Mouse (Mus musculus): Measurements from ENCODE around the gene Enc1. TPM values are rescaled to one million over a fixed set of nuclear protein-coding genes. Genes with fewer than 3 reads are reported as not detected.

Gene Enc1
- 59.2 and 62.1 TPM in 2 replicates for polyA plus RNA-seq (2015; fragmentation: Nextera tagmentation; extraction: Ambion mirVana)

- peak; percentile 90 for ATAC-seq (ENCODE audit: low FRiP score)
- Histone ChIP-seq H3K27me3 (no peaks in the 10 kb centered on the region), H3K4me2 (peak within 1 kb of the TSS; percentile 83), H3K9me3 (no peaks in the 10 kb centered on the region), H3K27ac (peak within 1 kb of the TSS; percentile 98), H3K9ac (peak within 1 kb of the TSS; percentile 97), H3K4me3 (peak within 1 kb of the TSS; percentile 96), H3K4me1 (replicated peaks) (peaks cover 69% of the 10 kb centered on the region), H3K36me3 (peaks cover 13% of the 10 kb centered on the region)
- under 1% methylated on average over 80 of the region's 89 CpGs for WGBS
Measured at GRCm38 (mm10) chr13:97240965-97241786, at the start of gene Enc1. Gene Enc1, plus strand, starts transcription at chr13:97241105.

GRCm38 (mm10) chr13:97192649-97193048 lies 48.3 kb upstream of the Enc1 start:
- no peaks in the 10 kb centered on the region for H3K9me3 ChIP-seq
- H3K4me1 ChIP-seq (replicated peaks) = peaks cover 12% of the 10 kb centered on the region; the same call in 1 of the 2 replicates
- WGBS = 88% methylated on average over 11 of the region's 11 CpGs
- no peak overlapping the region for H3K4me3 ChIP-seq
- no peak overlapping the region for H3K9ac ChIP-seq
- no peak overlapping the region for H3K4me2 ChIP-seq
- H3K36me3 ChIP-seq = no peaks in the 10 kb centered on the region
- no peaks in the 10 kb centered on the region for H3K27me3 ChIP-seq
- H3K27ac ChIP-seq = peak overlapping the region; percentile 19; the same call in 1 of the 2 replicates
- ATAC-seq (ENCODE audit: low FRiP score) = no peak

GRCm38 (mm10) chr13:97193420-97193819 lies 47.5 kb upstream of the Enc1 start:
- no peaks in the 10 kb centered on the region for H3K36me3 ChIP-seq
- H3K4me1 ChIP-seq (replicated peaks) = peaks cover 17% of the 10 kb centered on the region; the same call in 1 of the 2 replicates
- no peak overlapping the region for H3K27ac ChIP-seq
- H3K4me3 ChIP-seq = no peak overlapping the region
- no peak overlapping the region for H3K9ac ChIP-seq
- 0 out of 2 replicates have a peak, but pooled peaks have one; percentile 37 for ATAC-seq (ENCODE audit: low FRiP score)
- no peaks in the 10 kb centered on the region for H3K9me3 ChIP-seq
- H3K27me3 ChIP-seq = no peaks in the 10 kb centered on the region
- H3K4me2 ChIP-seq = no peak overlapping the region
- WGBS = 47% methylated on average over 7 of the region's 7 CpGs

- Histone ChIP-seq H3K9ac (no peak overlapping the region), H3K4me3 (no peak overlapping the region), H3K27me3 (no peaks in the 10 kb centered on the region), H3K4me1 (replicated peaks) (peaks cover 17% of the 10 kb centered on the region; the same call in 1 of the 2 replicates), H3K27ac (no peak overlapping the region), H3K36me3 (no peaks in the 10 kb centered on the region), H3K4me2 (no peak overlapping the region), H3K9me3 (no peaks in the 10 kb centered on the region)
- 56% methylated on average over 12 of the region's 12 CpGs for WGBS
- ATAC-seq (ENCODE audit: low FRiP score) = no peak
Measured at GRCm38 (mm10) chr13:97196186-97196924, 44.5 kb upstream of the Enc1 start.

- no peaks in the 10 kb centered on the region for H3K27me3 ChIP-seq
- 93% methylated on average over 2 of the region's 2 CpGs for WGBS
- H3K4me3 ChIP-seq = no peak overlapping the region
- H3K36me3 ChIP-seq = no peaks in the 10 kb centered on the region
- no peak overlapping the region for H3K27ac ChIP-seq
- no peak for ATAC-seq (ENCODE audit: low FRiP score)
- no peak overlapping the region for H3K9ac ChIP-seq
- H3K4me2 ChIP-seq = no peak overlapping the region
- no peaks in the 10 kb centered on the region for H3K9me3 ChIP-seq
- H3K4me1 ChIP-seq (replicated peaks) = peaks cover 17% of the 10 kb centered on the region; the same call in 1 of the 2 replicates
Measured at GRCm38 (mm10) chr13:97196925-97197218, 44.0 kb upstream of the Enc1 start.

GRCm38 (mm10) chr13:97197932-97198562 lies 42.9 kb upstream of the Enc1 start, which contains the start of gene Hexb:
Gene Hexb, minus strand, starts transcription at chr13:97198357.
- ATAC-seq (ENCODE audit: low FRiP score) = peak; percentile 87
- peak within 1 kb of the TSS; percentile 94 for H3K4me2 ChIP-seq
- no peaks in the 10 kb centered on the region for H3K27me3 ChIP-seq
- H3K36me3 ChIP-seq = no peaks in the 10 kb centered on the region
- peak within 1 kb of the TSS; percentile 64 for H3K4me3 ChIP-seq
- no peaks in the 10 kb centered on the region for H3K9me3 ChIP-seq
- H3K4me1 ChIP-seq (replicated peaks) = peaks cover 14% of the 10 kb centered on the region; the same call in 1 of the 2 replicates
- H3K9ac ChIP-seq = peak within 1 kb of the TSS; percentile 82
- H3K27ac ChIP-seq = no peak within 1 kb of the TSS
- WGBS = under 1% methylated on average over 45 of the region's 45 CpGs

- Histone ChIP-seq H3K36me3 (no peaks in the 10 kb centered on the region), H3K9ac (no peak overlapping the region), H3K4me1 (replicated peaks) (peaks cover 14% of the 10 kb centered on the region; the same call in 1 of the 2 replicates), H3K27me3 (no peaks in the 10 kb centered on the region), H3K4me3 (no peak overlapping the region), H3K4me2 (no peak overlapping the region), H3K9me3 (no peaks in the 10 kb centered on the region), H3K27ac (no peak overlapping the region)
- 86% methylated on average over 2 of the region's 2 CpGs for WGBS
- ATAC-seq (ENCODE audit: low FRiP score) = no peak
Measured at GRCm38 (mm10) chr13:97199123-97199522, 41.8 kb upstream of the Enc1 start.

GRCm38 (mm10) chr13:97201076-97201475 lies 39.8 kb upstream of the Enc1 start:
- no peak for ATAC-seq (ENCODE audit: low FRiP score)
- WGBS = 72% methylated on average over 7 of the region's 7 CpGs
- H3K4me3 ChIP-seq = no peak overlapping the region

GRCm38 (mm10) chr13:97201896-97202295 lies 39.0 kb upstream of the Enc1 start:
- Histone ChIP-seq H3K27me3 (no peaks in the 10 kb centered on the region), H3K4me2 (no peak overlapping the region), H3K4me1 (replicated peaks) (peaks cover 12% of the 10 kb centered on the region), H3K4me3 (no peak overlapping the region), H3K9ac (no peak overlapping the region), H3K36me3 (no peaks in the 10 kb centered on the region), H3K27ac (no peak overlapping the region), H3K9me3 (no peaks in the 10 kb centered on the region)
- no peak for ATAC-seq (ENCODE audit: low FRiP score)
- 81% methylated on average over 4 of the region's 4 CpGs for WGBS

More at GRCm38 (mm10) chr13:97201076-97201475, 39.8 kb upstream of the Enc1 start:
- H3K4me2 ChIP-seq = no peak overlapping the region
- peaks cover 19% of the 10 kb centered on the region for H3K4me1 ChIP-seq (replicated peaks)
- no peak overlapping the region for H3K9ac ChIP-seq
- H3K9me3 ChIP-seq = no peaks in the 10 kb centered on the region
- no peak overlapping the region for H3K27ac ChIP-seq
- H3K36me3 ChIP-seq = no peaks in the 10 kb centered on the region
- no peaks in the 10 kb centered on the region for H3K27me3 ChIP-seq

- Histone ChIP-seq H3K9ac (peak overlapping the region; percentile 46; the same call in 1 of the 2 replicates), H3K9me3 (no peaks in the 10 kb centered on the region), H3K4me2 (peak overlapping the region; percentile 62), H3K4me1 (replicated peaks) (peaks cover 4% of the 10 kb centered on the region; the same call in 1 of the 2 replicates), H3K27me3 (no peaks in the 10 kb centered on the region), H3K27ac (peak overlapping the region; percentile 41; the same call in 1 of the 2 replicates), H3K36me3 (no peaks in the 10 kb centered on the region), H3K4me3 (peak overlapping the region; percentile 36)
- WGBS = 18% methylated on average over 18 of the region's 18 CpGs
- ATAC-seq (ENCODE audit: low FRiP score) = peak; percentile 55
Measured at GRCm38 (mm10) chr13:97205052-97205701, 35.7 kb upstream of the Enc1 start.

- no peak for ATAC-seq (ENCODE audit: low FRiP score)
- H3K4me3 ChIP-seq = no peak overlapping the region
- H3K9ac ChIP-seq = no peak overlapping the region
- H3K27me3 ChIP-seq = no peaks in the 10 kb centered on the region
- H3K9me3 ChIP-seq = no peaks in the 10 kb centered on the region
- H3K4me2 ChIP-seq = no peak overlapping the region
- H3K27ac ChIP-seq = no peak overlapping the region
- no peaks in the 10 kb centered on the region for H3K36me3 ChIP-seq
- H3K4me1 ChIP-seq (replicated peaks) = peaks cover 4% of the 10 kb centered on the region; the same call in 1 of the 2 replicates
- WGBS = 96% methylated on average over 2 of the region's 2 CpGs
Measured at GRCm38 (mm10) chr13:97206046-97206445, 34.9 kb upstream of the Enc1 start.

Data from hindbrain, embryonic 13.5 days (tissue).